Comparison of ENCODE assay signal across 16 mouse cellular contexts in genomic region chr2:109989679-109990473, GRCm38 (mm10). TPM values are rescaled to one million over a fixed set of nuclear protein-coding genes. Genes with fewer than 3 reads are reported as not detected.
DNase-seq lines count a peak whose midpoint lies in the region; ATAC-seq and TF ChIP-seq lines count a peak whose summit lies in the region.
"Had no signal": no experiment of that assay in that cellular context is flagged by ENCODE, and none has a peak within 500 bp of the region (broad histone marks: within the 10 kb centered on the region; RNA-seq: fewer than 3 reads in every experiment).

No protein-coding gene starts in this region.

- no peak overlapping the region for H3K9ac ChIP-seq in hindbrain, postnatal 0 days (replicated peaks; ENCODE audit: low read length)
- no peak overlapping the region for H3K9ac ChIP-seq in neural tube, embryonic 12.5 days
- H3K9ac ChIP-seq in neural tube, embryonic 15.5 days (replicated peaks) = no peak overlapping the region
- no peak overlapping the region for H3K9ac ChIP-seq in kidney, embryonic 16.5 days (replicated peaks; ENCODE audit: low read length)
- H3K9ac ChIP-seq in stomach, postnatal 0 days (ENCODE audit: low read length) = no peak overlapping the region
- H3K9ac ChIP-seq: hindbrain, embryonic 15.5 days; limb, embryonic 15.5 days had no signal

- intact Hi-C loops in gastrocnemius, postnatal 14 days (cut with DNase I; ENCODE audit: low total_unique reads) = loop anchor here (10.0 kb wide), 1 partner anchor 75 kb away; the partner anchor contains the start of gene Lgr4

- WGBS in hindbrain, embryonic 10.5 days = 50% methylated on average over 8 of the region's 8 CpGs
- 53% methylated on average over 8 of the region's 8 CpGs for WGBS in hindbrain, postnatal 0 days
- WGBS in neural tube, embryonic 12.5 days = 31% methylated on average over 8 of the region's 8 CpGs
- 22% methylated on average over 8 of the region's 8 CpGs for whole genome bisulfite sequencing in neural tube, embryonic 15.5 days
- 49% methylated on average over 8 of the region's 8 CpGs for WGBS in kidney, embryonic 16.5 days
- 38% methylated on average over 8 of the region's 8 CpGs for WGBS in stomach, postnatal 0 days

- peaks cover 8% of the 10 kb centered on the region; the same call in 1 of the 2 replicates for H3K36me3 ChIP-seq in hindbrain, embryonic 10.5 days
- H3K36me3 ChIP-seq in hindbrain, postnatal 0 days (ENCODE audit: insufficient read depth, low read length) = no peaks in the 10 kb centered on the region
- H3K36me3 ChIP-seq in neural tube, embryonic 12.5 days = no peaks in the 10 kb centered on the region
- H3K36me3 ChIP-seq in neural tube, embryonic 15.5 days = no peaks in the 10 kb centered on the region
- H3K36me3 ChIP-seq in kidney, embryonic 16.5 days (ENCODE audit: insufficient read depth, low read length) = 0 out of 2 replicates have a peak, but pooled peaks cover 1% of the 10 kb centered on the region
- H3K36me3 ChIP-seq in stomach, postnatal 0 days (ENCODE audit: control insufficient read depth, insufficient read depth, low read length) = no peaks in the 10 kb centered on the region
- H3K36me3 ChIP-seq: hindbrain, embryonic 15.5 days; limb, embryonic 15.5 days had no signal

- no peak for ATAC-seq in hindbrain, postnatal 0 days
- no peak for ATAC-seq in neural tube, embryonic 12.5 days (ENCODE audit: low FRiP score, low read depth)
- ATAC-seq in neural tube, embryonic 15.5 days (ENCODE audit: low FRiP score) = no peak
- ATAC-seq in kidney, embryonic 16.5 days (ENCODE audit: low FRiP score, low TSS enrichment) = no peak
- ATAC-seq in stomach, postnatal 0 days (ENCODE audit: low FRiP score, low TSS enrichment) = no peak

- peaks cover 72% of the 10 kb centered on the region for H3K4me1 ChIP-seq in hindbrain, embryonic 10.5 days (replicated peaks)
- H3K4me1 ChIP-seq in hindbrain, postnatal 0 days (ENCODE audit: insufficient read depth, low read length) = no peaks in the 10 kb centered on the region
- peaks cover 58% of the 10 kb centered on the region for H3K4me1 ChIP-seq in neural tube, embryonic 12.5 days
- H3K4me1 ChIP-seq in neural tube, embryonic 15.5 days = peaks cover 29% of the 10 kb centered on the region
- peaks cover 51% of the 10 kb centered on the region for H3K4me1 ChIP-seq in kidney, embryonic 16.5 days (ENCODE audit: insufficient read depth, low read length)
- peaks cover 4% of the 10 kb centered on the region; the same call in 1 of the 2 replicates for H3K4me1 ChIP-seq in stomach, postnatal 0 days (replicated peaks; ENCODE audit: control insufficient read depth, insufficient read depth)

- H3K9me3 ChIP-seq in hindbrain, embryonic 10.5 days = no peaks in the 10 kb centered on the region
- no peaks in the 10 kb centered on the region for H3K9me3 ChIP-seq in hindbrain, postnatal 0 days (ENCODE audit: low read length)
- H3K9me3 ChIP-seq in neural tube, embryonic 12.5 days = no peaks in the 10 kb centered on the region
- no peaks in the 10 kb centered on the region for H3K9me3 ChIP-seq in neural tube, embryonic 15.5 days (replicated peaks)
- no peaks in the 10 kb centered on the region for H3K9me3 ChIP-seq in kidney, embryonic 16.5 days (ENCODE audit: low read length)
- H3K9me3 ChIP-seq in stomach, postnatal 0 days (ENCODE audit: control insufficient read depth, low read length) = no peaks in the 10 kb centered on the region
- H3K9me3 ChIP-seq: hindbrain, embryonic 15.5 days; limb, embryonic 15.5 days had no signal

- DNase-seq in hindbrain, embryonic 10.5 days (ENCODE audit: low spot score) = no peak
- DNase-seq in hindbrain, postnatal 0 days (ENCODE audit: low spot score) = no peak
- no peak for DNase-seq in stomach, postnatal 0 days (ENCODE audit: low spot score)
- no peak for DNase-seq in thymus, postnatal 10 days (ENCODE audit: low spot score in 2 of 2)
- DNase-seq in gastrocnemius, postnatal 14 days = no peak
- DNase-seq: adrenal gland, postnatal 10 days; cerebellum, adult 2 months; lung, postnatal 14 days; right cerebral cortex, postnatal 14 days had no signal

- H3K4me2 ChIP-seq in hindbrain, postnatal 0 days (ENCODE audit: low read depth, low read length) = no peak overlapping the region
- H3K4me2 ChIP-seq in neural tube, embryonic 12.5 days (replicated peaks) = no peak overlapping the region; the same call in 1 of the 2 replicates
- H3K4me2 ChIP-seq in neural tube, embryonic 15.5 days = no peak overlapping the region
- no peak overlapping the region for H3K4me2 ChIP-seq in kidney, embryonic 16.5 days (replicated peaks; ENCODE audit: low read depth, low read length)
- H3K4me2 ChIP-seq in stomach, postnatal 0 days (replicated peaks; ENCODE audit: low read depth) = 0 out of 2 replicates have a peak overlapping the region, but pooled peaks have one; percentile 2
- H3K4me2 ChIP-seq: hindbrain, embryonic 15.5 days; limb, embryonic 15.5 days had no signal

- no peak for TF ChIP-seq CTCF in hindbrain, postnatal 0 days (IDR thresholded peaks at IDR 0.05; ENCODE audit: low read depth)
- TF ChIP-seq CTCF in stomach, postnatal 0 days (IDR thresholded peaks at IDR 0.05; ENCODE audit: low read depth) = no peak

- TF ChIP-seq EP300 in stomach, postnatal 0 days (optimal IDR thresholded peaks at IDR 0.05) = no peak

- no peak overlapping the region for H3K4me3 ChIP-seq in hindbrain, embryonic 10.5 days
- no peak overlapping the region for H3K4me3 ChIP-seq in hindbrain, postnatal 0 days (ENCODE audit: low read length)
- no peak overlapping the region for H3K4me3 ChIP-seq in neural tube, embryonic 12.5 days
- no peak overlapping the region for H3K4me3 ChIP-seq in neural tube, embryonic 15.5 days (replicated peaks)
- no peak overlapping the region for H3K4me3 ChIP-seq in kidney, embryonic 16.5 days (ENCODE audit: low read length)
- H3K4me3 ChIP-seq in stomach, postnatal 0 days (ENCODE audit: low read depth, low read length) = no peak overlapping the region
- H3K4me3 ChIP-seq: erythroblast, embryonic 14.5 days; hindbrain, embryonic 15.5 days; limb, embryonic 15.5 days; myocyte had no signal

- H3K27me3 ChIP-seq in hindbrain, embryonic 10.5 days (ENCODE audit: insufficient read depth, poor library complexity, severe bottlenecking) = no peaks in the 10 kb centered on the region
- H3K27me3 ChIP-seq in hindbrain, postnatal 0 days (ENCODE audit: insufficient read depth, low read length) = no peaks in the 10 kb centered on the region
- H3K27me3 ChIP-seq in neural tube, embryonic 12.5 days (replicated peaks) = no peaks in the 10 kb centered on the region
- H3K27me3 ChIP-seq in neural tube, embryonic 15.5 days (replicated peaks) = no peaks in the 10 kb centered on the region
- H3K27me3 ChIP-seq in kidney, embryonic 16.5 days (ENCODE audit: insufficient read depth, low read length) = no peaks in the 10 kb centered on the region
- no peaks in the 10 kb centered on the region for H3K27me3 ChIP-seq in stomach, postnatal 0 days (ENCODE audit: control insufficient read depth, insufficient read depth, low read length)
- H3K27me3 ChIP-seq: hindbrain, embryonic 15.5 days; limb, embryonic 15.5 days had no signal

- H3K27ac ChIP-seq in hindbrain, embryonic 10.5 days = peak overlapping the region; percentile 57
- H3K27ac ChIP-seq in hindbrain, postnatal 0 days = no peak overlapping the region
- peak overlapping the region; percentile 32; the same call in 1 of the 2 replicates for H3K27ac ChIP-seq in neural tube, embryonic 12.5 days
- no peak overlapping the region for H3K27ac ChIP-seq in neural tube, embryonic 15.5 days (replicated peaks)
- peak overlapping the region; percentile 5; the same call in 1 of the 2 replicates for H3K27ac ChIP-seq in kidney, embryonic 16.5 days (ENCODE audit: low read length)
- H3K27ac ChIP-seq in stomach, postnatal 0 days (replicated peaks) = peak overlapping the region; percentile 20; the same call in 1 of the 2 replicates

RNA-seq across cellular contexts. Expression of gene Ccdc34, which starts 27.7 kb away (rescaled TPM):
- polyA plus RNA-seq in hindbrain, embryonic 10.5 days (2016; fragmentation: Nextera tagmentation; extraction: Ambion mirVana) = 41.2 and 53.1 TPM in 2 replicates
- total RNA-seq in hindbrain, postnatal 0 days (2014; rRNA removed) = 15.8 and 18.6 TPM in 2 replicates
- 30.2 and 32.3 TPM in 2 replicates for polyA plus RNA-seq in hindbrain, postnatal 0 days (2015; fragmentation: Nextera tagmentation; extraction: Ambion mirVana)
- polyA plus RNA-seq in neural tube, embryonic 12.5 days (2016; fragmentation: Nextera tagmentation; extraction: Ambion mirVana) = 51.3 and 55.6 TPM in 2 replicates
- polyA plus RNA-seq in neural tube, embryonic 15.5 days (2015; fragmentation: Nextera tagmentation; extraction: Ambion mirVana) = 28.3 and 32.7 TPM in 2 replicates
- polyA plus RNA-seq in kidney, embryonic 16.5 days (2015; fragmentation: Nextera tagmentation; extraction: Ambion mirVana) = 39.5 and 44.9 TPM in 2 replicates
- 16.1 and 18.7 TPM in 2 replicates for polyA plus RNA-seq in stomach, postnatal 0 days (2015; fragmentation: Nextera tagmentation; extraction: Ambion mirVana)
- 1 to 10 TPM; 5.8 to 6.5 TPM for total RNA-seq in gastrocnemius, postnatal 14 days (2021)

Comparison
In these comparisons a context has a peak if more than half of its experiments do, and no peak if none do; other contexts are left out.
1. H3K27ac ChIP-seq: peak in hindbrain, embryonic 10.5 days (single experiment), neural tube, embryonic 12.5 days (single experiment), kidney, embryonic 16.5 days (single experiment) and stomach, postnatal 0 days (single experiment); none in hindbrain, postnatal 0 days (single experiment) and neural tube, embryonic 15.5 days (single experiment).